Mouse (Mus musculus) gonadal fat pad, adult 2 months (tissue): ENCODE measurements at regions not wholly inside any gene's neighbourhood (a gene's known extent, or its start where the extent isn't known, plus 50 kb on each side); places are given as distances from the start of the nearest gene placed in this dataset.

Experiments used
- DNase-seq: peaks from one replicate; pipeline ENCODE4 v3.0.0-alpha.2; 2012; ENCODE audit warnings: low read depth

- no peak for DNase-seq
Measured at GRCm38 (mm10) chr10:39316533-39316932, 52.1 kb upstream of the Fyn start.

GRCm38 (mm10) chr10:39315434-39316174 lies 53.1 kb upstream of the Fyn start:
- no peak for DNase-seq

DNA sequence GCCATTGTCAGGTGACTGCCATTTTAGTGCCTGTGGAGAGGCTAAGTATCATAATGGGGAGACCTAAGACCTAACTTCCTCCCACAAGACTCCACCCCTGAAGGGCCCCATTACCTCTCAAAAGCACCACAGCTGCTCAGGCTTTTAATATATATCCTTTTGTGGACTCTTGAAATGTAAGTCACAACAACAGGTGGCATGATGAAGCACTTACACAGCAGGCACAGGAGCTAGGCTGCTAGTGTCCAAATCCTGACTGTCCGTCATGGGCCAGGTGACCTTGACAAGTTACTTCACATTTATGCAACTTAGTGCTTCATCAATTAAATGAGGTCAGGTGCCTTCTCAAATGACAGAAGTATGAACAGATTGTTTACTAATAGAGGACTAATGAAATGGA lies 57.2 kb upstream of the Fyn start:
- no peak for DNase-seq

DNA sequence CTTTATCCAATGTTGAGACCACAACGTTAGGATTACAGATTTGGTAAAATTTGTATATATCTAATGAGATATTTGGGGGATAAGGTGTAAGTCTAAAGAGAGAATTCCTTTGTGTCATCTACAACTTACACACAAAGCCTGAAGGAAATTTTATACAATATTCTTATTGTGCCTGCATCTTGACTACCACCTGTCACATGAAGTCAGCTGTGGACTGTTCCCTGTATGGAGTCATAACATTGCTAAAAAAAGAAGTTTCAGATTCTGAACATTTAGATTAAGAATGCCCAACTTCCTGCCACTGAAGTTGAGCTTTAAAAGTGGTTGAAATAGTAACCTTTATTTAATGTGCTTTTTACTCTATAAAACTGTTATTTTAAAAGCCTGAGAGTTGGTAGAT lies 60.1 kb upstream of the Fyn start:
- no peak for DNase-seq

DNA sequence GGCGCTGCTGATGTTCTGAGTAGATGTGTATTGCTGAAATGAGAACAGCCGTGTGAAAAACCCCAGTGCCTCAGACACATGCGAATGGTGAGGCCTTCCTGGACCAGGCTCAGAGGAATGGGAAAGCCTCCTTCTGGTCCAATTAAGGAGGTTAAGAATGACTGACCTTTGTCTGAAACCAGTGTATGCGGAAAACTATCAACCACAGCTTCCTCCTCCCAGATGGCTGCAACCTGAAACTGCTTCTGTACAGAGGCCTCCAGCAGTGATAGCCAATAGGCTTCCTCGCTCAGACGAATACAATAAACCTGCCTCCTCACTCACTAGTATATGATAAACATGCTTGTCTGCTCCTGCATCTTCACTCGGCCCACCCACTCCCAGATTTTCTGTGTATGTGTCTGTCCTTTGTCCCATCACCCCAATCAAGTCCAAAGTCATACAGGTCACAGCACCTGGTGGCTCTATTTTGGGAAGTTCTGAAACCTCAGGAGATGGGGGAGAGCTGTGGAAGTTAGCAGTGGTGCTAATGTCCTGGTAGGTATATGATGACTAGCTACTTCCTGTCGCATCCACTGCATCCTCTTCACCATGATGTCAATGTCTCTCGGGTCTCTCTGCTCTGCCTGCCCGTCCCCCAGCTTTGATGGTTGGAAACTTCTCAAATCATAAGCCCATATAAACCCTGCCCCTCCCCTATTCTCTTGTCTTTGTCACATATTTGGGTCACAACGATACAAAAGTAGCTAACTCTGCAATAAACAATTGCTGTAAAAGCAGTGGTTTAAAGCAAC lies 75.8 kb upstream of the Fyn start:
- DNase-seq, result no peak

DNA sequence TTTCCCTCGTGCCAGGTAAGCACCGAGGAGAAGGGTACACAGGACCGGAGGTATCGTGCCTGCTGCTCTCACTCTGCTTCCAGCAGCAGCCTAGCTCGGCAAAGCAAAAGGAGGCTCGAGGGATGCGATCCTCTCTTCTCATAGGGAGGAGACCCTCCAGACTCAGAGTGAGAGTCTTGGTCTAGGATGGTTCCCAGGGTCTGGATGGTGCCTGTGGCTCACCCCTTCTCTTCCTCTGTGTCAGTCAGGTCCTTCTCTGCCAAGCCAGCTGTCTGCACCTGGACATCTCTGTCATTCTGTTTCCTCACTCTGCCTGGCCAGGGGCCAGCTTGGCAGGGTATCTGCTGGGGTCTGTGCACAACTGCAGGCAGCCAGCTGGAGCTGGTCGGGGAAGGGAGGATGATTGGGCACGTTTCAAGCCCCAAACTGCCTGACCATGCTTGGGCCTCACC lies 76.9 kb upstream of the Fyn start:
- DNase-seq, result no peak

DNA sequence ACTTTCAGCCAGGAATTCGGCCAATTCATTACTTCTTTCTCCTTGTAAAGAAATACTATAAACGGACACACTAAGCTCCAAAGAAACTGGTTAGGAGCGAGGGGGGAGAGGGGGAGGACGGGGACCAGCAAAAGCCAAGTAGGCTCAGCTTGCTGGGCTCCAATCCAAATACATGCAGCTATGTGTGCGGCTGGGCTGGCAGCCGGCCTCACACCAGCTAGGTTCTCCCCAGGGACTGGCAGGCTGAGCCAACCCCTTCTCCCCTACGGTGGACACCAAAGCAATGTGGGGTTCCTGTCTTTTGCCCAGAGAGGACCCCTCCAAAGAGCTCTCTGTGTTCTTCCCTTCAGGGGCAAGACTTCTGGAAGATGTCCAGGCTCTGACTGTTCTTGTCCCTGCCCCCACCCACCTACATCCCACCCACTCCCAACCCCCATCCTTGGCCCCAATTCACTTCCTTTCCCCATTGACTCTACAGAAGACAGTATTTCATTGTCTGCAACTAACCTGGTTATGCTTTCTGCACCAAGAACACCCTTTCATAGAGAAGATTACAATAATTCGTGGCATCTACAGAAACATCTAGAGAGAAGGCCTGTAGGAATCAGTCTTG lies 77.4 kb upstream of the Fyn start:
- DNase-seq, result peak; percentile 20

DNA sequence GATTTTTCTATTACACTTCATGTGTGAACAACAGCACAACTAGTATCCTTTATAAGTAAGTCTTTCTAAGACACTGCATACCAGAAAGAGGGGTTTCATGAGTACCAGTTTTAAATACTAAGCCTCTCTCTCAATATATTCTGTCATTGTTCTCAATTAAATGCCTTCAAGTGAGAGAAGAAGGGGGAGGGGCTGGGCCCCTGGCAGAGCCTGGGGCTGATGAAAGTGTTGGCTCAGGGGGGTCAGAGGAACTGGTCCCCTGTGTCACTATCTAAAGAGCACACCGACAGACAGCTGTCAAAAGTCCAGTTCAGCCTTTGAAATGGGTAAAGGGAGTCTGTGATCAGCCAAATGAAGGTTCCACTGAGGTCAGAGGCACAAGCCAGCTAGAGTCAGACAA lies 78.4 kb upstream of the Fyn start:
- no peak for DNase-seq

GRCm38 (mm10) chr10:39280366-39281000 lies 88.2 kb upstream of the Fyn start:
- no peak for DNase-seq

DNA sequence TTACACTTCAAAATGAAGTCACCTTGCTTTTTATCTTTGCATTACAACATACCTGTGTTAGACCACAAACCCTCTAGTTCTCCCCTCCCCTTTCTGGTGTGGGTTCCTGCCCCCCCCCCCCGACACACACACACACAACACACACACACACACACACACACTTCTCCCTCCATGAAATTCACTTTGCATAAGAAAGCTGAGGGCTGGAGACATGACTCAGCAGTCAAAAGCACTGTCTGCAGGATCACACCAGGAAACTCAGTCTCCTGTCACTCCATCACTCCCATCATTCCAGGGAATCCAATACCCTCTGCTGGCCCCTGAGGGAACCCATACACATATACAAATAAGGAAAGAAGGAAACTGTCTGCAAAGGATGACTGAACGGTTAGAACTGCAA lies 94.5 kb upstream of the Fyn start:
- DNase-seq, result no peak

DNA sequence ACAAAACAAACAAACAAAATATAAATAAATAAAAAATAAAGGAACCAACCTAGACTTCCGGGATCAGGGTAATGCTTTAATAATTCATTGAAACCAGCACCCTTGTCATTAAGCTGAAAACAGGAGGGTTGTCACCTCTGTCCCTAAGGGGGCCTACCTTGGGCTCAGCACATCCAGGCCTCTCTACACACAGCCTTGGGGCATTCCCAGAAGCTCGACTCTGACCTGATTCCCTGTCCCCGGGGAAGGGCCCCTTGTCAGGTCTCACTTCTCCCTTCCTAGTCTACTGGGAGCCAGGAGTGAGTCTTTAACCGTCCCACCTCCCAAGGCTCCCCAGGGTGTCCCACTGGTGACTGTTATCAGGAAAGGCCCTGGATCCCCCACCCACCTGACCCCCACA lies 95.2 kb upstream of the Fyn start:
- no peak for DNase-seq

GRCm38 (mm10) chr10:39272387-39272949 lies 96.2 kb upstream of the Fyn start:
- no peak for DNase-seq

- no peak for DNase-seq
Measured at GRCm38 (mm10) chr10:39270406-39270805, 98.2 kb upstream of the Fyn start.

DNA sequence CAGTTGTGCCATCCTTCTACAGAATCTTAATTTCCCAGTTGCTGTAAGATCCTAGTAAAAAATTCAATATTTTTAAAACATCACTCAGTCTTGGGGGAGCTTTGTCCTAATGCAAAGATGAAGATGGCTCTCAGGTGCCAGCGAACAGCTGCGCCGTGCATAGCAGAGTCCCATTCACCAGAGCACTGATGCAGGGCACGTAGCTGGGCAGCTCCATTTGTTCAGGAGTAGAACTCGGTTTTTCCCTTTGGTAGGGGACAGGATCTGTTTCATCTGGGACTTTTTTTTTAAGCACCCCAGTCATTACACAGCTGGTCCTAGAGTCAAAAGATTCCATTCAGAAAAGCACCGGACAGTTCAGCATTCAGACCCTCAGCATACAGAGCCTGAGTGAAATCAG lies 101.4 kb upstream of the Fyn start:
- DNase-seq, result no peak

DNA sequence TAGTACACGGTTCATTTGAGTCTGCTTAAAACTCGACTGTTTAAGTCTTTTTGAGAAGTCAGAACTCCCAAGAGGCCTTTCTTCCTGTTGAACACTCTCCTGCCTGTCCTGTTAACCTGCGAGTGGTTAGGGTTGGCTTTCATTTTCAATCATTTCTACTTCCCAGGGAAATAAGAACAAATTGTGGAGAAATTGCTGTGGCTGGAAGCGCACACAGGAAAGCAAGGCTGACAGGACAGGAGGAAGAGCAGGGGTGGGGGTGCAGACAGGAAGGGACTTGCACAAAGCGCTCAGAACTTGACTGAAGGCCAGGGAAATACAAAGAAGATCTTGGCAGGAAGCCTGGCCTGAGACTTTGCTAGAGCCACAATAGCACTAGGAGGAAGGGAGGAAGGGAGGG lies 102.2 kb upstream of the Fyn start:
- no peak for DNase-seq

DNA sequence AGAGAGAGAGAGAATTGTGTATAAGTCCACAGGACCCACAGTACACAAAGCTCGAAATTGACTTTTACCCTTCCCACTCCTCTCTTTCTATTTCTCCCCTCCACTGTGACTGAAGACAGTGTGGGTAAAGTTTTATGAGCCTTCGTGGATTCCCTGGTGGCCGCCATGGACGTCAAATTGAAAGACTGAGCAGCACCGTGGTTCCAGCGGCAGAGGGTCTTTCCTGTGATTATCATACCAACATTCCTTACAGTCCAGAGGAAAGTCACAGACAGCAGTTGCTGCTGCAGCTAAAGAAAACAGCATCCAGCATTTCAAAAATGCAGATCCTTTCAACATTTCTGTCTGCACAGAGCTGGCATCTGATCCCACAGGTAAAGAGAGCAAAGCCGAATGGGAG lies 98.9 kb upstream of the Ccn6 start:
- DNase-seq, result no peak

- no peak for DNase-seq
Measured at GRCm38 (mm10) chr10:39261174-39262145, 97.9 kb upstream of the Ccn6 start.

DNA sequence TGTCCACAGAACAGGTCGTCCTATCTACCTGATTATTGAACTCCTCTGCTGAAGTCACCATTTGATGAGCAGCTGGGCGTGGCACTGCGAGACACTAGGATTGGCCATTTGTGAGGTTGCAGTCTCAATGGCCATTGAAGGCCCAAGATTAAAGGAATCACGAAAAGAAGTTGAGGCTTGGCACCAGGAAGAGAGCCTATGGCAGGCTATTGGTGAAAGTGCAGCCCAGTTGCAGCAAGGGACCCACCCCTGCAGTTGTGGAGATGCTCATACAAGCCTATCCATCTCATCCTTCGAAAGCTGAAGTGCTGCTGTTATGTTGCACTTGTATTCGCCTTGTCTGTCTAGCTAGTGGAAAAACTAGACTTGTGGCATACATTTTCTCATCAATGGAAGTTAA lies 96.5 kb upstream of the Ccn6 start:
- no peak for DNase-seq

DNA sequence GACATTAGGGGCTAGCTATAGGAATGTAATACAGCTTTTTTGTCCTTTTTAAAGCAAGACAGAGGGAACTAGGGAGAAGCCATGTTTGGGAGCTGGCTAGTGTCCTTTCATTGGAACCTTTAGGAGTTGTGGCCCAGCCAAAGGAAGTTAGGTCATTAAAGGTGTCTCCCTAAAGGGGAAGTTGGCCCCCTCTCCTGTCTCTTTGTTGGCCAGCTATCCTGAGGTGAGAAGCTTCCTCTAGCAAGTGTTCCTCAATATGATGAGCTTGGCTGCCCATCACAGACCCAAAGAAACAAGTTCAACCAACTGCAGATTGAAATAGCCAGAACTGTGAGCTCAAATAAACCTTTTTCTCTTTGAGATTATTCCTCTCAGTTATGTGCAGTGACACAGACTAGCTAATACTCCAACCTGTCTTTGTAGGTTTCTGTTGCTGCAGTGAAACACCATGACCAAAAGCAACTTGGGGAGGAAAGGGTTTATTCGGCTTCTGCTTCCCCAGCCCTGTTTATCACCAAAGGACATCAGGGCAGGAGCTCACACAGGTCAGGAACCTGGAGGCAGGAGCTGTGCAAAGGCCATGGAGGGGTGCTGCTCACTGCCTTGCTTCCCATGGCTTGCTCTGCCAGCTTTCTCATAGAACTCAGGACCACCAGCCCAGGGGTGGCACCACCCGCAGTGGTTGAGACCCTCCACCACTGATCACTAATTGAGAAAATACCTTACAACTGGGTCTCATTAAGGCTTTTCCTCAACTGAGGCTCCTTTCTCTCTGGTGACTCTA lies 94.0 kb upstream of the Ccn6 start:
- DNase-seq, result no peak

DNA sequence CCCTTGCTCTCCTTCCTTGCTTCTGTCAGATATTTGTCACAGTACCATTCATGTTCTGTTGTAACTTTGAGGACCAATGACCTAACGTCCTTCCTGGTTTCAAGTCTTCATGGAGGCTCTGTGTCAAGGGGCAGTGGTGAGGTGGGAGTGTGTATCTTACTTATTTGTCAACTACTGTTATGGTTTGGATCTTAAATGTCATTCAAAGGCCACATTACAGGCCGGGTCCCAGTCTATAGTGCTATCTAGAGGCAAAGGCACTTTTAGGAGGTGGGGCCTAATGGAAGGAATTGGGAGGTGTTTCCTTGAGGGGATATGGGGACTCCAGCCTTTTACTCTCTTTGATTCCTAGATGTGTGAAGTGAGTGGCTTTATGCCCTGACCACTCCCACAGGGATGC lies 91.0 kb upstream of the Ccn6 start:
- DNase-seq, result no peak
